Mouse (Mus musculus) brain, embryonic 14.5 days (tissue): ENCODE data around the gene Cntn3.

Experiments
- CTCF ChIP-seq: fragments of 200-500 bp; IDR thresholded peaks from 2 replicates; pipeline ENCODE4 v1.5.1; 2012; ENCODE audit warnings: inconsistent platforms, mild to moderate bottlenecking, moderate library complexity, borderline replicate concordance; ENCODE audit not compliant: insufficient read depth, insufficient read length; ENCODE audit errors: extremely low read depth
- POLR2A ChIP-seq: fragments of 200-500 bp; IDR thresholded peaks from 2 replicates; pipeline ENCODE4 v1.6.1; 2012; ENCODE audit warnings: mild to moderate bottlenecking, inconsistent platforms, borderline replicate concordance; ENCODE audit not compliant: poor library complexity, insufficient read depth, insufficient read length, severe bottlenecking; ENCODE audit errors: extremely low read depth

- TF ChIP-seq POLR2A, result no peak
- no peak for TF ChIP-seq CTCF
These were observed 16.4 kb upstream of the Cntn3 start for GRCm38 (mm10) chr6:102589311-102589710.
